Mouse (Mus musculus) kidney, postnatal 10 days (tissue): ENCODE measurements at regions not wholly inside any gene's neighbourhood (a gene's known extent, or its start where the extent isn't known, plus 50 kb on each side); places are given as distances from the start of the nearest gene placed in this dataset.

ENCODE experiments used
- DNase-seq: peaks from one replicate; pipeline ENCODE4 v3.0.0; 2021; ENCODE audit warnings: mixed read lengths

- DNase-seq: peak; percentile 3
Observed at GRCm38 (mm10) chr8:15840632-15841252, 794.9 kb upstream of the BB014433 start.

- DNase-seq: no peak
Observed at GRCm38 (mm10) chr8:15832752-15833151, 786.9 kb upstream of the BB014433 start.

GRCm38 (mm10) chr8:15821579-15822191, 775.8 kb upstream of the BB014433 start:
- no peak for DNase-seq

GRCm38 (mm10) chr8:15788421-15788820, 742.5 kb upstream of the BB014433 start:
- no peak for DNase-seq
